Mouse (Mus musculus): Measurements from ENCODE around the gene Mdga2. TPM values are rescaled to one million over a fixed set of nuclear protein-coding genes. Genes with fewer than 3 reads are reported as not detected.

The Mdga2 gene
- polyA plus RNA-seq, 1 experiment = not detected

DNA sequence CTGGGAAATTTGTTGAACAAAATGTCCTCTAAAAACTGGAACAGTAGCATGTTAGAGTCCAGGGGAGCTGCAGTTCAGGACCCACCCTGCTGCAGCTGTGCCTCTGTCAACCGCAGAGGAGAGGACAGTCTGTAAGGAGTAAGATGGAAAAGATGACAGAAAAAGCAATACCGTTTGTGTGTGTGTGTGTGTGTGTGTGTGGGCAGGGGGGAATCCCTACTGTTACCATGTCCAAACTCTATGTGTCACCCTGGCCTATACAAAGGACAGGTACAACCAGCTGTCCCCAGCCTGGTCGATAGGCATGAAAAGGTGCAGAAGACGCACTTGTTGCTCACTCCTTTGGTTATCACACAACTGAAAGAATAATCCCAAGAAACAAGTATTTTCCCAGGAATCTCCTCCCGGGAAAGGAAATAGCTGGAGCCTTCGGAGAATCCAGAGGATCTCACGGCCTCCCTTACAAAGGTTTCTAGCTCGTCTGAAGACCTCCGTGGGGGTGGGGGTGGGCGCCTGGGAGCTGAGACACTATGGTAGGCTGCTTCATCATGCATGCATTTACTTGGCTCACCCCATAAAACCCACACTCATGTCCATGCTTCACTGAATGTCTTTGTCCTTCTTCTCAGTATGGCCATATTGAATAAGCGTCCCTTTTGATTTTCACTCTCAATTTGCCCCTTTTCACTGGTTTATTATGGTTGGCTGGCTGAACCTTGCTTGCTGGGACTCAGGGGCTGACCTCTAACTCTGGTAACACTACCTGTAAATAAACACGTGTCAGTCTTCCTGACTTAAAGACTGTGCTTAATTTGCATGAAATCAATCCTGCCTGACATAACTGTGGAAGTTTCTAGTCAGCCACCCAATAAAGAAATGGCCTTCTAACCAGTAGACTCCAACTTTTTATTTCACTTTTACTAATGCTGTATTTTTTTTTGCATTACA lies 573.5 kb downstream of the Mdga2 start:
- no peaks in the 10 kb centered on the region for H3K79me2 ChIP-seq (ENCODE audit: control insufficient read depth, insufficient read depth)
- no peaks in the 10 kb centered on the region for H3K27me3 ChIP-seq (ENCODE audit: control insufficient read depth, insufficient read depth, insufficient read length)
- no peak overlapping the region for H3K4me3 ChIP-seq
- H3K36me3 ChIP-seq (ENCODE audit: control insufficient read depth, insufficient read depth) = no peaks in the 10 kb centered on the region
- TF ChIP-seq USF1 (IDR thresholded peaks at IDR 0.05; ENCODE audit: low read depth) (no peak), E2F4 (IDR thresholded peaks at IDR 0.05; ENCODE audit: insufficient read depth) (no peak), POLR2AphosphoS2 (IDR thresholded peaks at IDR 0.05; ENCODE audit: insufficient read length, low read depth) (no peak), REST (IDR thresholded peaks at IDR 0.05; ENCODE audit: insufficient read depth, insufficient read length) (no peak), MYOD1 (IDR thresholded peaks at IDR 0.05; ENCODE audit: control insufficient read depth in 1 of 3, insufficient read length in 2 of 3, low read depth in 2 of 3) (no peak), TCF3 (IDR thresholded peaks at IDR 0.05; ENCODE audit: insufficient read length, low read depth) (no peak), MYOG (IDR thresholded peaks at IDR 0.05; ENCODE audit: control insufficient read depth in 1 of 3, insufficient read depth in 1 of 3, insufficient read length in 2 of 3, low read depth in 2 of 3) (no peak), MAX (IDR thresholded peaks at IDR 0.05; ENCODE audit: low read depth) (no peak), TCF12 (IDR thresholded peaks at IDR 0.05; ENCODE audit: insufficient read depth, poor library complexity, severe bottlenecking) (no peak), CEBPB (IDR thresholded peaks at IDR 0.05; ENCODE audit: insufficient read depth, poor library complexity, severe bottlenecking) (no peak), POLR2A (IDR thresholded peaks at IDR 0.05; ENCODE audit: insufficient read length, low read depth) (no peak), SRF (IDR thresholded peaks at IDR 0.05; ENCODE audit: control insufficient read depth, insufficient read length, low read depth) (no peak)
- H3K4me2 ChIP-seq (ENCODE audit: low read depth) = no peak overlapping the region
- no peak overlapping the region for H3ac ChIP-seq (ENCODE audit: control insufficient read depth, insufficient read length)

DNA sequence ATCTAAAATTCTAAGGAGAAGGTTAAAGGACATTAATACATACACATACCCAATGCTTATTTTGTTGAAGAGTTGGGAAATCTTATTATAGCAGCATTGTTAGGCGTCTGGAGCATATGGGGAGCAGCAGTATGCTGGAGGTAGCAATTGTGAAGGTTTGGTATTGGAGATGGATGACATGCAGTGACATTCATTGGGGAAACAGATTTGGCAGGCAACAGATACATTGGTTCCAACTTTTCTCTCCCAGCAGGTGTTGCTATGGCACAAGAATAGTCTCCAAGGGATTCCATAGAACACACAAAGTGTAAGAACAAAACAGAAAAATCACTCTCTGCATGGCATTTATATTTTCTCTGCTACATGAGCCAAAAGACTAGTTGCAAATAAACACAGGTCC lies 581.9 kb downstream of the Mdga2 start:
- Histone ChIP-seq H3K79me2 (ENCODE audit: control insufficient read depth, insufficient read depth) (no peaks in the 10 kb centered on the region), H3K27me3 (ENCODE audit: control insufficient read depth, insufficient read depth, insufficient read length) (no peaks in the 10 kb centered on the region), H3ac (ENCODE audit: control insufficient read depth, insufficient read length) (no peak overlapping the region), H3K36me3 (ENCODE audit: control insufficient read depth, insufficient read depth) (no peaks in the 10 kb centered on the region), H3K4me2 (ENCODE audit: low read depth) (no peak overlapping the region), H3K4me3 (no peak overlapping the region)
- TF ChIP-seq MAX (IDR thresholded peaks at IDR 0.05; ENCODE audit: low read depth) (no peak), SRF (IDR thresholded peaks at IDR 0.05; ENCODE audit: control insufficient read depth, insufficient read length, low read depth) (no peak), TCF3 (IDR thresholded peaks at IDR 0.05; ENCODE audit: insufficient read length, low read depth) (no peak), MYOD1 (IDR thresholded peaks at IDR 0.05; ENCODE audit: control insufficient read depth in 1 of 3, insufficient read length in 2 of 3, low read depth in 2 of 3) (no peak), MYOG (IDR thresholded peaks at IDR 0.05; ENCODE audit: control insufficient read depth in 1 of 3, insufficient read depth in 1 of 3, insufficient read length in 2 of 3, low read depth in 2 of 3) (no peak), E2F4 (IDR thresholded peaks at IDR 0.05; ENCODE audit: insufficient read depth) (no peak), TCF12 (IDR thresholded peaks at IDR 0.05; ENCODE audit: insufficient read depth, poor library complexity, severe bottlenecking) (no peak), REST (IDR thresholded peaks at IDR 0.05; ENCODE audit: insufficient read depth, insufficient read length) (no peak), CEBPB (IDR thresholded peaks at IDR 0.05; ENCODE audit: insufficient read depth, poor library complexity, severe bottlenecking) (no peak), USF1 (IDR thresholded peaks at IDR 0.05; ENCODE audit: low read depth) (no peak), POLR2AphosphoS2 (IDR thresholded peaks at IDR 0.05; ENCODE audit: insufficient read length, low read depth) (no peak), POLR2A (IDR thresholded peaks at IDR 0.05; ENCODE audit: insufficient read length, low read depth) (no peak)

DNA sequence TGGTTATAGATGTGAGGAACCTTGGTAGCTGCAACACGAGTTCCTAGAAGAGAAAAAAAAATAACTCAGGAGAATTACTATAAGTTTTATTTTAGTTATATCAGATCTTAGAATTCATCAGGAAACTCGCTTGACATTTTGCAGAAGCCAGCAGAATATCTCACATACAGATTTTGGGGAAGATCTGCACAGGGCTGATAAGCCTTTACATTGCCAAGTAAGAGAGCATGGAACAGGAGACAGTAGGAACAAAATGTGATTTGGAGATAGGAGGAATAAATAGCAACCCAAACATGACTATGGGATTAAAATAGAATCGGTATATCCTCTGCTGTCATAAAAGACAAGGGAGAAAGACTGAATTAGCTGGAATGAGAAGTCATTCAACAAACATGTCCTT lies 602.4 kb downstream of the Mdga2 start:
- no peaks in the 10 kb centered on the region for H3K27me3 ChIP-seq (ENCODE audit: control insufficient read depth, insufficient read depth, insufficient read length)
- TF ChIP-seq MAX (IDR thresholded peaks at IDR 0.05; ENCODE audit: low read depth) = no peak
- no peak for TF ChIP-seq MYOD1 (IDR thresholded peaks at IDR 0.05; ENCODE audit: control insufficient read depth in 1 of 3, insufficient read length in 2 of 3, low read depth in 2 of 3)
- no peak for TF ChIP-seq SRF (IDR thresholded peaks at IDR 0.05; ENCODE audit: control insufficient read depth, insufficient read length, low read depth)
- no peak overlapping the region for H3K4me2 ChIP-seq (ENCODE audit: low read depth)
- H3K4me3 ChIP-seq = no peak overlapping the region
- H3K36me3 ChIP-seq (ENCODE audit: control insufficient read depth, insufficient read depth) = no peaks in the 10 kb centered on the region
- no peak overlapping the region for H3ac ChIP-seq (ENCODE audit: control insufficient read depth, insufficient read length)
- H3K79me2 ChIP-seq (ENCODE audit: control insufficient read depth, insufficient read depth) = no peaks in the 10 kb centered on the region

GRCm38 (mm10) chr12:66591617-66592230 lies 630.6 kb downstream of the Mdga2 start:
- H3ac ChIP-seq (ENCODE audit: control insufficient read depth, insufficient read length) = no peak overlapping the region
- H3K36me3 ChIP-seq (ENCODE audit: control insufficient read depth, insufficient read depth) = no peaks in the 10 kb centered on the region
- H3K27me3 ChIP-seq (ENCODE audit: control insufficient read depth, insufficient read depth, insufficient read length) = no peaks in the 10 kb centered on the region
- H3K79me2 ChIP-seq (ENCODE audit: control insufficient read depth, insufficient read depth) = no peaks in the 10 kb centered on the region
- H3K4me2 ChIP-seq (ENCODE audit: low read depth) = no peak overlapping the region
- TF ChIP-seq MAX (IDR thresholded peaks at IDR 0.05; ENCODE audit: low read depth) (no peak), MYOD1 (IDR thresholded peaks at IDR 0.05; ENCODE audit: control insufficient read depth in 1 of 3, insufficient read length in 2 of 3, low read depth in 2 of 3) (no peak), POLR2AphosphoS2 (IDR thresholded peaks at IDR 0.05; ENCODE audit: insufficient read length, low read depth) (no peak), E2F4 (IDR thresholded peaks at IDR 0.05; ENCODE audit: insufficient read depth) (no peak), TCF3 (IDR thresholded peaks at IDR 0.05; ENCODE audit: insufficient read length, low read depth) (no peak), CEBPB (IDR thresholded peaks at IDR 0.05; ENCODE audit: insufficient read depth, poor library complexity, severe bottlenecking) (no peak), REST (IDR thresholded peaks at IDR 0.05; ENCODE audit: insufficient read depth, insufficient read length) (no peak)
- no peak overlapping the region for H3K4me3 ChIP-seq

All from myocyte (in vitro differentiated cells).